Mouse (Mus musculus): ENCODE measurements around the gene Blcap.
"Not testable (repeated sequence)": the region's sequence is repeated elsewhere in the genome, so short reads cannot be mapped to it uniquely, and the experiment has no call there.

Gene Blcap

DNA sequence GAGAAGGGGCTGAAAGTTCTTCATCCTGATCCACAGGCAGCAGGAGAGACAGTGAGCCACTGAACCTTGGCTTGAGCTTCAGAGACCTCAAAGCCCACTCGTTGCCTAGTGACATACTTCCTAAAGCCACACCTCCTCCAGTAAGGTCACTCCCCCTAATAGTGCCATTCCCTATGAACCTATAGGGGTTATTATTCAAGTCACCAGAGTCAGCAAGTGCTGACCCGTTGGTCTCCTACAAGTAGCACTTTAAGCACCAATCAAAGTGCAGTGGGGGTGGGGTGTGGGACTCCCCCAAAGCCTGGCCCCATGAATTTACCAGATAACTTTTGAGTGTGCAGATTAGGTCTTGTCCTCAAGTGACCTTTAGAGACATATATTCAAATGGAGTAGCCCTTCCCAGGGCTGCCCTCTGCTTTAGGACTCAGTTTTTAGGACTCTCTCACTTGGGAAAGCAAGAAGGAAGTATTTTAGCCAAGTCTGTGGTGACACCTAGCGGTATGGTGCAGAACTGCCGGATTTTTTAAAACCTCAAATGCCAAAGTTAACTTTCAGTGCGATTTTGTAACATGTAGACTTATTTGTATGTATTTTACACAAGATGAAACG, at the start of gene Blcap:
Blcap (minus strand) TSS at position 51 of the 609 bp plus-strand sequence.
- DNase-seq (ENCODE audit: low read depth, low spot score): peak; percentile 58

DNA sequence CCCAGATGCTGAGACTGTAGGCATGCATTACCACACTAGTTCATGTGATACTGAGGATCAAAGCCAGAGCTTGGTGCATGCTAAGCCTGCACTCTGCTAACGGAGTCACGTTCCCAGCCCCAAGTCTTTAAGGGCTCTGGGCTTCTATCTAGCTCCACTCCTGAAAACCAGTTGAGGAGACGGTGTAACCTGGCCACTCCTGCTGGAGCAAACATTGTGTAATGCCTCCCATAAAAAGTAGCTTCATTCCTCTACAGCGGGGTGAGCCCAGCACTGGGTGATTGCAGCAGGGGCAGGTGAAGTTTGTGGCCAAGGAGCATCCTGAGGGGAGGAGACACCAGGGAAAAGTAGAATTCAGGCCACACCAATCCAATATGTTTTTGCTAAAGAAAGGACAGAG, 47.3 kb upstream of the Blcap start:
- no peak for DNase-seq (ENCODE audit: low read depth, low spot score)

DNA sequence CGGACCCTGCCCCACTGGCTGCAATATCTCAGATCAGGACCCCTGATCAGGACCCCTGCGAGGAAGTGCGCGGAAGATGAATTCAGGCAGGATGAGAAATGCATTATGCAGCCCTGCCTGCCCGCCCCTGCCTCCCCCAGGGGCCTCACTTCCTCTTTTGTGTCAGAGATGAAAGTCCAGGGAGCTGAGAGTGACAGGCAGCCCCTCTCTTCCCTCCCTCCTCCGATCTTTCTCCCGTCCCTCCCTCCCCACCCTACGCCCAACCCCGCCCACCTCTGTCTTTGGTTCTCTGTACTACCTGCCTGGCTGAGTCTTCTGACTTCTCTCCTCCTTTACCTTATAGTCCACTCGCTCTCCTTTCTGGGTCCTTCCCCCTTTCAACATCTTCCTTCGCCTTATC, 42.9 kb upstream of the Blcap start:
- no peak for DNase-seq (ENCODE audit: low read depth, low spot score)

DNA sequence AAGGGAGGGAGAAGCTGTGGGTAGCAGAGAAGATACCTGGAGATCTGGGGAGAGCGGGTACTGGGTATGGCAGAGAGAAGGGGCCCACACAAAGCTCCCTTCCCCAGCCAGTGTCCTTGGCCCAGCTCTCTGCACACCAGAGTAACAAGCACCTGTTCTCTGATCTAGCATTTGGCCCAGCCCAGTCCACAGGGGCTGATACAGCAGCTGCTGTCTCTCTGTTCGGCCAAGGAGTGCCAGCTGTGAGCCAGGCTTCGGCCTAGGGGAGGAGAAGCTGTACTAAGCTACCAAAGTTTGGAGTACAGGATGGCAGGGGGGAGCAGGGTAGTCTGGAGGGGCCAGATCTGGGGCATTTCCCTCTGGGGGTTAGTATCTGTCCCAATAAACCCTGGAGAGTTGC, 40.7 kb upstream of the Blcap start:
- no peak for DNase-seq (ENCODE audit: low read depth, low spot score)

DNA sequence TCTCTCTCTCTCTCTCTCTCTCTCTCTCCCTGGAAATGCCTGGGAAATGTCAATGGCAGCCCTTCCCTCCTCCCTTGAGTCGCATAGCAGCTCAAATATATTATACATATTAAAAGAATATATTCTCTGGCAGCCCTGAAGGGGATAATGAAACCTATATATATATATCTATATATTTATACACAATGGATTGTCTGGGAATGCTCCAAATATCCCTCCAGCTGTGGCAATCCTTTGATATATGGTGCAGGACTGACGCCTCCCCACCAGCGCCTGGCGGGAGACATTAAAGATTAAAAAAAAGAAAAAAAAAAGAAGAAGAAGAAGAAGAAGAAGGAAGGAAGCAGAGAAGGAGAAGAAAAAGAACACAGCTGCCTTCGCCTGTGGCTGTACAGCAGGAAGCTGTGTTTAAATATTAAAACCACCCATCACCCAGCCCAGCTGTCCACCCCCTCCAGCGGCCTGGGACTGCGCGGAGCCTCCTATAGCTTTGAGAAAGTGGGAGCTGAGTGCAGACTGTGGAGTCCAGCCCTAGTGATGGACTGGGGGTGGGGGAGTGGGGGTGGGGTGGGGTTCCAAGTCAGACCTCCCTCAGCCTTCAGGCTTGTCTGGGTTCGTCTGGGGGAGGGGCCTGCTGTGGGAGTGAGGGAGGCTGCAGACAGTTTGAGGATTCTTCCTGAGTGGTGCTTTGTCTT, 36.6 kb upstream of the Blcap start:
- no peak for DNase-seq (ENCODE audit: low read depth, low spot score)

DNA sequence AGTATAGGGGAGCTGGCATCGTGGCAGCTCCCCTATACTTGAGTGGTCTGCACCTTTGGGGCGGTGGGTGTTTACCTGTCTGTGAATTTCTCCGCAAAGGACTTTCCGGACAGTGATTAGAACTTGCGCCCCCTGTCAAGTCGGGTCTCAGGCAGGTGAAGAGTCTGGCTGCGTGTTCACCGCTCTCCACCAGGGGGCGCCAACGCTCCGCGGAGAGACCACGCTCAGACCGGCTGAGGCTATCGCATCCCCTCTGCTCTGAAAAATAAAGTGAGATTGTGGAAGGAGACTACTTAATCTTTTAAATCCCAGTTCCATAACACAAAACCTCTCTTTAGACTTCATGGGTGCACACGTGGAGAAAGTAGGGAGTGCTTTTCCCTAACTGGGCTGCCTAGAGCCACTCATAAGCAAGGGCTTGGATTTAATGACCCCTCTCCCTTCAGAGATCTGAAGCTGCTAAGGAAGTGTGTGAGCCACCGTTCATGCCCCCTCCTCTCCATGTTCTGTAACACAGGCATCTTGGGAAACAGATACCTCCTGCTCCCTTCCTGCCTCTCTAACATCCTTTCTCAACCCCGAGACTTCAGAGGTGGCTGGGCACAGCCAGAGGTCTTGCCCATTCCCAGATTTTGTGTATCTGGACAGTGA, 34.1 kb upstream of the Blcap start:
- DNase-seq (ENCODE audit: low read depth, low spot score): peak; percentile 58

DNA sequence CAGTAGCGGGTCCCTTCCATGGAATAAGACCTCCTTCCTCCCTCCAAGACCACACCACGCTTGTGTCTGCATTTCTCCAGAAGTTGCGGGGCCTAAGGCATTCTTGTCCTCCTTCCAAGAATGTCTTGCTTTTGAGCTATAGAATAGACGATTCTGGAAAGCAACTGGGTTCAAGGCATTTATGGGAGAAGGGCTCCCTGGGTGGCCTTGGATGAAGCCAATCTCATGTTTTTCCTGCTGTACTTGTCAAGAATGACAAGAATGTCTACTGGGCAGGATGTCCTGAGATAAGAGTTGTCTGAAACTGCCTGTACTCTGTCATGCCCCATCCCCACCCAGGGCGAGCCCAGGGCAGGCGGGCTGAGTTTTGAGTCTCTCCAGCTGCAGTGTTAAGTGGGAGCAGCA, 30.4 kb upstream of the Blcap start:
- DNase-seq (ENCODE audit: low read depth, low spot score): no peak

DNA sequence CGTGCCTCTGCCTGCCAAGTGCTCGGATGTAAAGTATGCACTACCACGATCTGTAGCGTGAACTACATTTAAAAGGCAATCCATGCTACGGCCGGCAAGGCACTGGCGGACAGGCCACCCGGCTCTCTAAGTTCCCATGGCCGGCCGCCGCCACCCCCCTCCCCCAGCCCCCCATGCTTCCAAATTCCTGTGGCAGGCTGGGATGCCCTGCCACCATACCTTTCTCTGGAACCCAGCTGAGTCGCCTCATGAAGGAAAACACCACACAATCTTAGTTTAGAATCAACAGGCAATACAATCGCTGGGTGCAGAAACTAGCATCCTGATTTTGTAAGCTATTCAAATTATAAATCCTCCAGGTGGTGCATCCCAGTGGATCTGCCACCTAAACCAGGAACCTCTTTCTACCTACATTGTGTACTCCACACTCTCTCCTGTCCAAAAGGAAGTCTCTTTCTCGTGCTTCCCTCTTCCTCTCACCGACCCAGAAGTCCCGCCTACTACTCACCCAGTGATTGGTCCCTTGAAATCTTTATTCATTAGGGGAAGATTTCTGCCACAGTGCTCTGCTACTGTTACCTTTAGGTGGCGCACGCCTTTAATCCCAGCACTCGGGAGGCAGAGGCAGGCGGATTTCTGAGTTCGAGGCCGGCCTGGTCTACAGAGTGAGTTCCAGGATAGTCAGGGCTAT, 25.9 kb upstream of the Blcap start:
- peak; percentile 17 for DNase-seq (ENCODE audit: low read depth, low spot score)

DNA sequence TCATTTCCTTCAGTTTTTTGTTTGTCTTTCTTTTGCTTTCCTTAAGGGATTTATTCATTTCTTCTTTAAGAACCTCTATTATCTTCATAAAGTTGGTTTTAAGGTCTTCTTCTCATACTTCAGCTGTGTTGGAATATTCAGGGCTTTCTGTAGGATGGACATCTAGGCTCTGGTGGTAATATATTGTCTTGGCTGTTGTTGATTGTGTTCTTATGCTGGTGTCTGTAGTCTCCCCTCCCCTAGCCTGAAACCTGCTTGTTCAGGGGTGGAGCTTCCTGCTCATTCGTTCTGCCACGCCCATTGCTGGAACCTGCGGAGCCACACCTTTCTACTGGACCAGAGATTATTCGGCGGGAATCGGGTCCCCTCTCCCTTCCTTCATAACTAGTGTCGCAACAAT, 14.3 kb upstream of the Blcap start:
- DNase-seq (ENCODE audit: low read depth, low spot score): not testable (repeated sequence)

DNA sequence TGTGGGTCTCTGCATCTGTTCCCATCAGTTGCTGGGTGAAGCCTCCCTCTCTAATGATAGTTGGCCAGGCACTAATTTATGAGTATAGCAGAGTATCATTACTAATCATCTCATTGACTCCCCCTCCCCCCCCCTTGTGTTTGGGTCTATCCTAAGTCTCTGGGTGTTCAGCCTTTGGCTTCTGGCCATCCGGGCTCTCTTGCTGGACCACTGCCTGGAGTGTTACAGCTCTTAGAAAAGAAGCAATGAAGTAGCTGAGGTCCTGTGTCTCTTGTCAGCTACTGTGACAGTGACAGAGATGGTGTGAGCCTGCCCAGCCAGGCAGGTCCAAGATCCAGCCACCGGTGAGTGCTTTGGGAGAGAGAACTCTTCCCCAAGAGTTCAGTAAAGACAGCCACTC, 1.7 kb upstream of the Blcap start:
- no peak for DNase-seq (ENCODE audit: low read depth, low spot score)

DNA sequence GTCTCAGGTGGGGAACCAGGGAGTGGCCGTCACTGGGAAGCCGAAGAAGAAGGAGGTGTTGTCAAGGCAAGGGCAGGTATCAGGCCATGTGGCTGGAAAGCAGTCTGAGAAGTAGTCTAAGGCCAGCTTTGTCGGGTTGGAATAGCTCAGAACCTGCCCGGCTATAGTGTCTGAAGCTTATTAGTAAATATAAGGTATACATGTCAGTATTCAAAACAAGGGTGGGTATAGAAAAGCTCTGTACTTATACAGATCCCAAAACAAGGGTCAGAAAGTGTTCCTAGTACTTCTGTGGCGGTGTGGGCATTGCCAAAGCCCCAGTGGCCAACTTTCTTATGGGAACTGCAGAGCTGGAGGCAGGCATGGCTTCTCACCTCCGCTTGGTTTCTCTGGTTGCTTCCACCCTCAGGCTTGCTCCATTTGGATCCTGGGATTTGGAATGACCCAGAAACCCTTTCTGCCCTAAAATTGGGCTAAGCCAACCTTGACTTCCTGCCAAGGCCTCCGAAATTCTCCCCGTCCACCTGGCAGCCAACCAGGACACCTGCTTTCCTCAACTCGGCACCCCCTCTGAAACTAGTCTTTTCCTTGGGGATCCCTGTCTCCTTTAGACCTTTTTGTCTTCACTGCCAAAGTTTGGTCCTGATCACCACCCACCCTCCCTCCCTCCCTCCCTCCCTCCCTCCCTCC, 1.1 kb downstream of the Blcap start:
- no peak for DNase-seq (ENCODE audit: low read depth, low spot score)

DNA sequence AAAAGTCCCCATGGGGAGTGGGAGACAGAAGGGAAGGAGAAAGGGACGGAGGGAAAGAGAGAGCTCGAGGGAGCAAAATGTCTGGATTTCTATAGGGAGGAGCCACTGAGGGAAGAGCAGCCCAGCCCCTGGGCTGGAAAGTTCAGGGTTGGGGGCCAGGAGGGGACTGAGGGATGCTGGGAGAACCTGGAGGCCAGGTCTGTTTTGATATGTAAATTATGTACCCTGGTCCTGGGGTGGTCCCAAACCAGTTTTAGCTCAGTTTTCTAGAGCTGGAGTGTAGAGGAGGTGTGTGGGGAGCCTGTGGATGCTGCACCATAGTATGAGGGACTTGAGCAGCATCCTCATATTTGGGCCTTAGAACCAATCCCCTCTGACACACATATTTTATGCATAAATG, 2.2 kb downstream of the Blcap start:
- DNase-seq (ENCODE audit: low read depth, low spot score): no peak

DNA sequence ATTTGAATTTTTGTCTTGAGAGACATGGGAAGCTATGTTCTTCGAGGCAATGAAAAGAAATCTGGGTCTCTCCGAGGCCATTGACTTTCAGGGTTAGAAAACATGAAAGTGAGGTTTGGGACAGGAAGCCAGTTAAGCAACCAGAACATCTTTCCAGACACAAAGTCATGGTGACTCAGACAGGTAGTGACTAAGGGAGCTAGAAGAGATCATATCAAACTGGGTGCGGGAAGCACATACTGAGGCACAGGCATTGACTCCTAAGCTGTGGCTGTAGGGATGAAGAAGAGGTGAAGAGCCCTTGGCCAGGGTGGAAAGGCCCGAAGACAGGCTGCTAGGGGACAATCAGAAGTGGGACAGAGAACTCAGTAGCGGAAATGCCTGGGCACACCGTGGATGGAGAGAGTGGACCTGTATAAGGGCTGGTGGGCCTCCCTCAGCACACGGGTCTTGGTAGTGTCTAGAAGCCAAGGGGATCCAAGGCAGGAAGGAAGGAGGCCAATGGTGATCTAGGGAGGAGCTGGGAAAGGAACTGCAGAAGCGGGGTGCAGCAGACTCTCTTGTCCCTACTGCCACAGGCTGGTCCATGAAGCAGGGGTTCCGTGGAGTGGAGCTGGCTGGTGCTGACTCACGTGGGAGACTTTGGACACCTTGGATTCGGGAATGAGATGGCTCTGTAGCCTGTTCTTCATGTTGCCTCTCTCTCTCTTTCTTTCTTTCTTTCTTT, 3.7 kb downstream of the Blcap start:
- peak; percentile 67 for DNase-seq (ENCODE audit: low read depth, low spot score)

DNA sequence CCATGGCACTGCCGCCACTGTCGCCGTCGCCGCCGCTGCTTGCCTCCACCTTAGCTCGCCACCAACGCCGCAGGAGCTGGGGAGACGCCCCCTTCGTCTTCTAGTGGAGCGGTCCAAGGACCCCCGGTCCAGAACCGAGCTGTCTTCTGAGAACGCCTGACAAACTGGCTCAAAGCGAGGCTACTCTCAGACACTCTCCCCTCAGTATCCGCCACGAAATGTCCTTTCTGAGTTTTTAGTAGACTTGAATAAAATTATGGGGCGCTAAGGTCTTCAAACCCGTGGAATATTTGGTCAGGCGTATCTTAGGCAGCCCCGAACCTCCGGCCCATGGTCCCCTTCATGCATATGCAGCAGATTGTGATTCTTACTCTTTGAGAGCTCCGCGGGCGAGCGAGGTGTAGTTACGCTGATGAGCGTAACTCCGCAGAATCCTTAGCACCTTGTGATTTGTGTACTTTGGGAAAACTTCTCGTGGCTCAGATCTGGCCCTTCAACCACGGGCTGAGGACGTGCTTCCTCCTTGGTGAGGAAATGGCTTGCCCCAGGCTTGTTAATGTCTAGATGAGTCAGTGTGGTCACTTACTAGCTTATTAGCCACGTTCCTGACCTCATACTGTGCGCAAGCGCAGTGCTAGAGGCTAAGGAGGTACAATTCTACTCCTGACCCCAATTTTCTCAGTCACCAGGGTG, 4.7 kb downstream of the Blcap start:
- peak; percentile 90 for DNase-seq (ENCODE audit: low read depth, low spot score)

DNA sequence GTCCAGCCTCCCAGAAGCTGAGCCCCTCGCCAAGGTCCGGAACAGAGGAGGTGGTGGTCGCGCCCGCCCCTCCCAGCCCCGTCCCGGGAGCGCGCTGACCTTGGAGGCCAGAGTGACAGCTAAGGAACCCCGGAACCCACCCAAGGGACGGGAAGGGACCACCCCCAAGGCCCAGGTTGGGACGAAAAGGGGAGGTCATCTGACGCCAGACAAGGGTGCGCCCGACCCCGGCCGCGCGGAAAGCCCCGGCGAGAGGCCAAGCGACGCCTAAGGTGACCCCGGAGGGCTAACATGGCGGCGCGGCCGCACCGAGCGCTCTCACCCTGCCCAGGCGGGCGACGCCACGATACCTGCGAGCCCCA, 5.2 kb downstream of the Blcap start:
- no peak for DNase-seq (ENCODE audit: low read depth, low spot score)

DNA sequence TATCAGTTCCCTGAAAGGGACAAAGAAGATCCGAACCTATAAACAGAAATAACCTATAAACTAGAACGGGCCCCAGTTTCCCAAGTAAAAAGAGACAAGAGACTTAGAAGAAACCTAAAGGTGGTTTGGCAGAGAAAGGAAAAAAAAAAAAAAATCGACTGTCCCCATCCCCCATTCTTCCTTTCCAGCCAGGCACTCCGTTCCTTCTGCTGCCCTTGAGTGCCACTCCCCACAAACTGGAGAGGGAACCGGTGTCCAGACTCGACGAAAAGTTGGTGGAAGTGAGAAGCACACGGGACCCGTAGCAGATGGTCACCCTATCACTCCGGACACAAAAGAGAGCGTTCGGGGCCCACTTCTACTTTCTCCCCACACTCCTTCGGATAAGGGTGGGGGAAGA, 5.6 kb downstream of the Blcap start:
- peak; percentile 18 for DNase-seq (ENCODE audit: low read depth, low spot score)

DNA sequence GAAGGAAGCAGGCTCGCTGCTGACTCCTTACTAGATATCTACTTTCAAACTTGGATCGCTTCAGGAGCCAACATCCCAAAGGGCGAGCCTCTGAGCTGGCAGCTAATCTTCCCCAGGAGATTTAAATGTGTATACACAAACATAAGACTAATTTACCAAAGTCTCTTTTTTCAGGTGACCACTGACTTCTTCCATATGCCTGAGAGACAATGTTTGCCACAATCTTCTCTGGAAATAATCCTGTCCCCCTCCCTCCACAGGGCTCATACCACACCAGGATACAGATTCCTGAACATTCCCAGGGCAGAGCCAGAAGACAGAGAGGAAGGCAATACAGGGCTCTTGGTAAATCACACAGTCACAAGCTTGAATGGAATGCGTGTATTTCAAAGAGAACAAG, 6.4 kb downstream of the Blcap start:
- no peak for DNase-seq (ENCODE audit: low read depth, low spot score)

DNA sequence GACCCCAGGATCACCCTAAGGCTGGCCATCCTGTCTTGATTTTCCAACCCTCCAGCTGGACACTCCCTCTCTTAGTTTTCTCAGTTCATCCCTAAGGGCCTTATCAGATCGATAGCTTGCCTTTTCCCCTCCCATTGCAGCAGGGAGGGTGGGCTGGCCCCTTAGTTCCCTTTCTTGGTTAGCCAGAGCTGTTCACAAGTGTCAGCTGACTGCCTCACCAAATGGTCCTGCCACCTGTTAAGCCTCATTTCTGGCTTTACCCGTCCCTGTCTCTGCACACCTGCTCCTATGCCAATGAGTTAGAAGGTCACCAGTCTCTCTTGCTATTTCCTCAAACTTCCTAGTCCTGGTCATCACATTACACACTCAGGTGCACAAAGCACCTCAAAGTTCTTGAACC, 8.0 kb downstream of the Blcap start:
- no peak for DNase-seq (ENCODE audit: low read depth, low spot score)

DNA sequence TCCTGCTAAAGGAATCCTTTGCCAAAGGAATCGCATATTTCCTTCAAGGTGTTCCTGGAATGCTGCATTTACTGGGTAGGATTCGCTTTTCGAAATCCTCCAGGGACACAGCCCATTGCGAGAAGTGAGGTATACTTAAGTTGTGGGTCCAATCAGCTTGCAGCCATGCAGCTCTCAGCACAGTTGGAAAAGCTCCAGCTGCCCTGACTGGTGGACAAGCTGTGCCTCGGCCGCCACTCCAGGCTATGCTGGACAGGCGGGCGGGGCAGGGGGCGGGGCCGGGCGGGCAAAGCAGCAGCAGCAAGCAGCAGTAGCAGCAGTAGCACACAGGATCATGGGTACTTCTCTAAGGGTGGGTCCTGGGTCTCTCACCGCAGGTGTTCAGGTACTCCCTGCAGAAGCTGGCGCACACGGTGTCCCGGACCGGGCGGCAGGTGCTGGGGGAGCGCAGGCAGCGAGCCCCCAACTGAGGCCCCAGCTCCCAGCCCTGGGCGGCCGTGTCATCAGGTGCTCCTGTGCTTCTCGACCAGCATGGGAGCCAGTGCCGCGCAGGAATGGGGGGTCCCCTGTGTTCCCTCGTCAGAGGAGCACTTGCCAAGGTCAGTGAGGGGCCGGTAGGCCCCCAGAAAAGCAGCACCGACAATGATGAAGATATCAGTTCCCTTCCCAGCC, 9.8 kb downstream of the Blcap start:
- no peak for DNase-seq (ENCODE audit: low read depth, low spot score)

DNA sequence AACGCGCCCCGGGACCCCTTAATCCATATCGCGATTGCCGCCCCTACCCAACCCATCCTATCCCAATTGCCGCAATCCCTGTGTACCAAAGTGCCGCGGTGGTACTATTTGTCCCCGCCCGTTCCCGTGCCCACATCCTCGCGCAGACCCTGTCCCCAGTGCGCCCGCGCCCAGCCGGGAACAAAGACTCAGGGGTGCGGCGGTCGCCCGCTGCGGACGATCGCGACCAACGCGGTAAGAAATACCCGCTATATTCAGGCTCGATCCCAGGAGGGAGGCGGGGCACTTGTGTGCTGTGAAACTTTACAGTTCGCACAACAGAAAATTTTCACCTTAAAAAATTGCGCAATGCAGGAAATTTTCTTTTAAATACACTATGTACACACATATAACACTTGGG, 10.8 kb downstream of the Blcap start:
- DNase-seq (ENCODE audit: low read depth, low spot score): no peak

Measured in CD4-positive helper T cell, adult 2 months (primary cell).